ENCODE assay signal across 15 mouse cellular contexts in genomic region chr5:74158929-74159632, GRCm38 (mm10). TPM values are rescaled to one million over a fixed set of nuclear protein-coding genes. Genes with fewer than 3 reads are reported as not detected.
A peak's percentile ranks its signal among the peaks of the same experiment; 100 is the strongest.
DNase-seq lines count a peak whose midpoint lies in the region; ATAC-seq lines count a peak whose summit lies in the region.
"Had no signal": no experiment of that assay in that cellular context is flagged by ENCODE, and none has a peak within 500 bp of the region (broad histone marks: within the 10 kb centered on the region; RNA-seq: fewer than 3 reads in every experiment).

No protein-coding gene starts in this region.

- H3K4me3 ChIP-seq in heart, embryonic 13.5 days: no peak overlapping the region
- H3K4me3 ChIP-seq in midbrain, embryonic 11.5 days (ENCODE audit: low read depth, low read length): no peak overlapping the region
- H3K4me3 ChIP-seq in midbrain, embryonic 16.5 days (ENCODE audit: low read depth, low read length): no peak overlapping the region
- H3K4me3 ChIP-seq: hindbrain, embryonic 10.5 days; liver, embryonic 13.5 days; megakaryocyte, embryonic 14.5 days had no signal

- ATAC-seq in heart, embryonic 13.5 days (ENCODE audit: extremely low read depth, insufficient number of reproducible peaks, low FRiP score, low TSS enrichment): no peak
- no peak for ATAC-seq in midbrain, embryonic 11.5 days (ENCODE audit: low FRiP score)
- no peak for ATAC-seq in midbrain, embryonic 16.5 days

- H3K36me3 ChIP-seq in heart, embryonic 13.5 days: no peaks in the 10 kb centered on the region
- no peaks in the 10 kb centered on the region for H3K36me3 ChIP-seq in midbrain, embryonic 11.5 days (ENCODE audit: control insufficient read depth, insufficient read depth, low read length)
- H3K36me3 ChIP-seq in midbrain, embryonic 16.5 days (ENCODE audit: control insufficient read depth, insufficient read depth, low read length): no peaks in the 10 kb centered on the region
- H3K36me3 ChIP-seq: hindbrain, embryonic 10.5 days; liver, embryonic 13.5 days had no signal

- 84% methylated on average over 6 of the region's 6 CpGs for WGBS in heart, embryonic 13.5 days
- 88% methylated on average over 6 of the region's 6 CpGs for WGBS in midbrain, embryonic 11.5 days
- WGBS in midbrain, embryonic 16.5 days: 88% methylated on average over 6 of the region's 6 CpGs

- H3K4me1 ChIP-seq in heart, embryonic 13.5 days: peaks cover 67% of the 10 kb centered on the region
- H3K4me1 ChIP-seq in midbrain, embryonic 11.5 days (ENCODE audit: control insufficient read depth, insufficient read depth, low read length): peaks cover 12% of the 10 kb centered on the region
- peaks cover 10% of the 10 kb centered on the region for H3K4me1 ChIP-seq in midbrain, embryonic 16.5 days (ENCODE audit: control insufficient read depth, insufficient read depth, low read length)

- 0 out of 2 replicates have a peak, but pooled peaks cover 3% of the 10 kb centered on the region for H3K9me3 ChIP-seq in heart, embryonic 13.5 days
- no peaks in the 10 kb centered on the region for H3K9me3 ChIP-seq in midbrain, embryonic 11.5 days (ENCODE audit: control insufficient read depth, low read length)
- no peaks in the 10 kb centered on the region for H3K9me3 ChIP-seq in midbrain, embryonic 16.5 days (replicated peaks; ENCODE audit: control insufficient read depth, low read length, poor library complexity, severe bottlenecking)
- H3K9me3 ChIP-seq: hindbrain, embryonic 10.5 days; liver, embryonic 13.5 days had no signal

- H3K27me3 ChIP-seq in heart, embryonic 13.5 days (replicated peaks): no peaks in the 10 kb centered on the region
- no peaks in the 10 kb centered on the region for H3K27me3 ChIP-seq in midbrain, embryonic 11.5 days (ENCODE audit: control insufficient read depth, insufficient read depth, low read length)
- H3K27me3 ChIP-seq in midbrain, embryonic 16.5 days (ENCODE audit: control insufficient read depth, insufficient read depth, low read depth, low read length): no peaks in the 10 kb centered on the region
- H3K27me3 ChIP-seq: liver, embryonic 13.5 days had no signal

- peak overlapping the region; percentile 96 for H3K27ac ChIP-seq in heart, embryonic 13.5 days (replicated peaks)
- no peak overlapping the region for H3K27ac ChIP-seq in midbrain, embryonic 11.5 days (ENCODE audit: low read depth, low read length)
- H3K27ac ChIP-seq in midbrain, embryonic 16.5 days (ENCODE audit: low read length): no peak overlapping the region
- H3K27ac ChIP-seq: hindbrain, embryonic 10.5 days; liver, embryonic 13.5 days had no signal

- no peak overlapping the region for H3K9ac ChIP-seq in heart, embryonic 13.5 days
- no peak overlapping the region for H3K9ac ChIP-seq in midbrain, embryonic 11.5 days (ENCODE audit: low read length)
- H3K9ac ChIP-seq in midbrain, embryonic 16.5 days (ENCODE audit: low read depth, low read length): no peak overlapping the region
- H3K9ac ChIP-seq: liver, embryonic 13.5 days had no signal

- intact Hi-C loops in heart, postnatal 25 days (cut with DNase I): no loop called here

- H3K4me2 ChIP-seq in heart, embryonic 13.5 days: no peak overlapping the region
- H3K4me2 ChIP-seq in midbrain, embryonic 11.5 days: no peak overlapping the region
- H3K4me2 ChIP-seq in midbrain, embryonic 16.5 days (ENCODE audit: low read length): no peak overlapping the region
- H3K4me2 ChIP-seq: liver, embryonic 13.5 days had no signal

- no peak for DNase-seq in heart, postnatal 25 days (ENCODE audit: low spot score)
- peak; percentile 45 for DNase-seq in midbrain, embryonic 11.5 days (ENCODE audit: low spot score, missing footprints)
- peak; percentile 38 for DNase-seq in forelimb bud, embryonic 11.5 days (ENCODE audit: low read depth, low spot score)
- DNase-seq in cerebellum, postnatal 4 days (ENCODE audit: low spot score in 2 of 2): no peak
- no peak for DNase-seq in layer of hippocampus, postnatal 14 days (ENCODE audit: low spot score in 2 of 2)
- DNase-seq: cerebellum, adult 9-11 months; gastrocnemius, postnatal 25 days; kidney, adult 18-20 months; liver, embryonic 13.5 days; lung, postnatal 14 days; thymus, postnatal 4 days had no signal

RNA-seq across cellular contexts. Expression of gene Rasl11b, which starts 36.0 kb away (rescaled TPM):
- 79.7 and 88.1 TPM in 2 replicates for polyA plus RNA-seq in heart, embryonic 13.5 days (2015; fragmentation: Nextera tagmentation; extraction: Ambion mirVana)
- 10 to 100 TPM; 35.8 to 50.2 TPM for total RNA-seq in heart, postnatal 25 days (2021)
- 27.0 and 29.0 TPM in 2 replicates for polyA plus RNA-seq in midbrain, embryonic 11.5 days (2014; fragmentation: Nextera tagmentation; extraction: Ambion mirVana)
- polyA plus RNA-seq in midbrain, embryonic 16.5 days (2015; fragmentation: Nextera tagmentation; extraction: Ambion mirVana): 11.3 and 12.4 TPM in 2 replicates
- total RNA-seq in layer of hippocampus, postnatal 14 days (2021): 10 to 100 TPM; 62.7 to 66.1 TPM

Comparison
In these comparisons a context has a peak if more than half of its experiments do, and no peak if none do; other contexts are left out.
1. DNase-seq: peak in midbrain, embryonic 11.5 days (single experiment) and forelimb bud, embryonic 11.5 days (single experiment); none in heart, postnatal 25 days (single experiment), cerebellum, postnatal 4 days (0 of 2) and layer of hippocampus, postnatal 14 days (0 of 2).